In the genomic region with DNA sequence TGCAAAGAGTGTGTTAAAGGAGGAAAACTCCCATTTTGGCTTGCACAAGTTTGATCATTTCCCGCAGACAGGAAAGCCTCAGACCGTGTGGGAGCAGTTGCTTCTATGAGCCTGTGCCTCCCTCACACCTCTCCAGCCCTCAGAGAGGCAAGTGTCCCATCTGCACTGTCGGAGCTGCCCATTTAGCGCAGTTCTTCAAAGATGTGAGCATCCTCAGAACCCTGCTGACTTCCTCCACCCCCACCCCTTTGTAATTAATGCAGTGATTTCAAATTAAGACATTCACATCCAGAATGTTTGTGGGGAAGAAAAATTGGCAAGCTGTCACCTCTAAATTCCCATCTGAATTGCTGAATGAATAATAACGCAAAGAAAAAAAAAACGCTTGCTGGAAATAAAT, we compare ENCODE assay signal across 27 mouse cellular contexts. TPM values are rescaled to one million over a fixed set of nuclear protein-coding genes. Genes with fewer than 3 reads are reported as not detected.
DNase-seq lines count a peak whose midpoint lies in the region; ATAC-seq lines count a peak whose summit lies in the region.
"Had no signal": no experiment of that assay in that cellular context is flagged by ENCODE, and none has a peak within 500 bp of the region (broad histone marks: within the 10 kb centered on the region; RNA-seq: fewer than 3 reads in every experiment).

No protein-coding gene starts in this region.

- ATAC-seq in forebrain, embryonic 12.5 days (ENCODE audit: low FRiP score) = no peak
- no peak for ATAC-seq in forebrain, embryonic 11.5 days (replicated peaks; ENCODE audit: low FRiP score)
- ATAC-seq in forebrain, embryonic 14.5 days = peak; percentile 58; the same call in 1 of the 2 replicates
- ATAC-seq: intestine, embryonic 15.5 days; liver, embryonic 12.5 days had no signal

- H3K27ac ChIP-seq in forebrain, embryonic 12.5 days = 0 out of 2 replicates have a peak overlapping the region, but pooled peaks have one; percentile 42
- H3K27ac ChIP-seq in forebrain, embryonic 11.5 days (ENCODE audit: low read depth, low read length) = no peak overlapping the region
- peak overlapping the region; percentile 29; the same call in 1 of the 2 replicates for H3K27ac ChIP-seq in forebrain, embryonic 14.5 days (ENCODE audit: low read depth, low read length)
- H3K27ac ChIP-seq: heart, embryonic 13.5 days; intestine, embryonic 15.5 days; kidney, postnatal 0 days; liver, embryonic 12.5 days had no signal

- no peak overlapping the region for H3K4me2 ChIP-seq in forebrain, embryonic 12.5 days
- H3K4me2 ChIP-seq in forebrain, embryonic 11.5 days (ENCODE audit: low read depth, low read length, severe bottlenecking) = no peak overlapping the region
- H3K4me2 ChIP-seq in forebrain, embryonic 14.5 days (ENCODE audit: low read length) = no peak overlapping the region
- H3K4me2 ChIP-seq: heart, embryonic 13.5 days; intestine, embryonic 15.5 days; liver, embryonic 12.5 days; lung, embryonic 14.5 days; midbrain, embryonic 12.5 days had no signal

- H3K9ac ChIP-seq in forebrain, embryonic 12.5 days = no peak overlapping the region
- H3K9ac ChIP-seq in forebrain, embryonic 11.5 days (ENCODE audit: low read length) = no peak overlapping the region
- no peak overlapping the region for H3K9ac ChIP-seq in forebrain, embryonic 14.5 days (ENCODE audit: low read length)
- H3K9ac ChIP-seq: heart, embryonic 13.5 days; intestine, embryonic 15.5 days; liver, embryonic 12.5 days; lung, embryonic 14.5 days; midbrain, embryonic 12.5 days had no signal

- peaks cover 48% of the 10 kb centered on the region for H3K4me1 ChIP-seq in forebrain, embryonic 12.5 days
- peaks cover 13% of the 10 kb centered on the region for H3K4me1 ChIP-seq in forebrain, embryonic 11.5 days (replicated peaks; ENCODE audit: control insufficient read depth, insufficient read depth, low read length)
- H3K4me1 ChIP-seq in forebrain, embryonic 14.5 days (ENCODE audit: control insufficient read depth, insufficient read depth, low read length) = peaks cover 32% of the 10 kb centered on the region
- H3K4me1 ChIP-seq: intestine, embryonic 15.5 days; liver, embryonic 12.5 days had no signal

- WGBS in forebrain, embryonic 12.5 days = 51% methylated on average over 6 of the region's 6 CpGs
- WGBS in forebrain, embryonic 11.5 days = 60% methylated on average over 6 of the region's 6 CpGs
- WGBS in forebrain, embryonic 14.5 days = 36% methylated on average over 6 of the region's 6 CpGs

- no peaks in the 10 kb centered on the region for H3K36me3 ChIP-seq in forebrain, embryonic 12.5 days (replicated peaks)
- H3K36me3 ChIP-seq in forebrain, embryonic 11.5 days (ENCODE audit: control insufficient read depth, insufficient read depth, low read length) = no peaks in the 10 kb centered on the region
- H3K36me3 ChIP-seq in forebrain, embryonic 14.5 days (ENCODE audit: control insufficient read depth, insufficient read depth, low read length) = no peaks in the 10 kb centered on the region
- H3K36me3 ChIP-seq: heart, embryonic 13.5 days; intestine, embryonic 15.5 days; liver, embryonic 12.5 days; midbrain, embryonic 12.5 days had no signal

- H3K4me3 ChIP-seq in forebrain, embryonic 12.5 days (replicated peaks) = no peak overlapping the region
- no peak overlapping the region for H3K4me3 ChIP-seq in forebrain, embryonic 11.5 days (ENCODE audit: low read depth, low read length)
- no peak overlapping the region for H3K4me3 ChIP-seq in forebrain, embryonic 14.5 days (ENCODE audit: low read depth, low read length)
- H3K4me3 ChIP-seq: erythroblast, embryonic 14.5 days; heart, embryonic 13.5 days; intestine, embryonic 15.5 days; liver, embryonic 12.5 days; midbrain, embryonic 12.5 days had no signal

- no peak for DNase-seq in forebrain, embryonic 11.5 days (ENCODE audit: low spot score)
- peak; percentile 14 to 23 for DNase-seq in layer of hippocampus, adult 8-10 months (ENCODE audit: low spot score in 2 of 2)
- no peak for DNase-seq in layer of hippocampus, adult 9-10 months (ENCODE audit: low spot score)
- DNase-seq in forebrain, embryonic 14.5 days (ENCODE audit: low spot score) = peak; percentile 83
- peak; percentile 12 to 15 for DNase-seq in layer of hippocampus, postnatal 36 days
- no peak for DNase-seq in gastrocnemius, adult 18-20 months (ENCODE audit: low spot score)
- DNase-seq in embryo, embryonic 9.5 days (ENCODE audit: extremely low spot score) = no peak
- DNase-seq: adrenal gland, adult 8-10 months; cerebellum, adult 11-12 months; heart, postnatal 36 days; left cerebral cortex, postnatal 4 days; lung, embryonic 14.5 days; lung, postnatal 4 days had no signal

- no peaks in the 10 kb centered on the region for H3K27me3 ChIP-seq in forebrain, embryonic 12.5 days
- H3K27me3 ChIP-seq in forebrain, embryonic 11.5 days (ENCODE audit: control insufficient read depth, insufficient read depth, low read length) = no peaks in the 10 kb centered on the region
- no peaks in the 10 kb centered on the region for H3K27me3 ChIP-seq in forebrain, embryonic 14.5 days (replicated peaks; ENCODE audit: control insufficient read depth, insufficient read depth, low read length)
- H3K27me3 ChIP-seq: intestine, embryonic 15.5 days; liver, embryonic 12.5 days; midbrain, embryonic 12.5 days had no signal

- no peaks in the 10 kb centered on the region for H3K9me3 ChIP-seq in forebrain, embryonic 12.5 days
- no peaks in the 10 kb centered on the region for H3K9me3 ChIP-seq in forebrain, embryonic 11.5 days (ENCODE audit: control insufficient read depth, low read length)
- no peaks in the 10 kb centered on the region for H3K9me3 ChIP-seq in forebrain, embryonic 14.5 days (replicated peaks; ENCODE audit: control insufficient read depth, low read length)
- H3K9me3 ChIP-seq: heart, embryonic 13.5 days; intestine, embryonic 15.5 days; liver, embryonic 12.5 days; midbrain, embryonic 12.5 days had no signal

RNA-seq across cellular contexts. Expression of a gene that starts 12.8 kb away (rescaled TPM):
- polyA plus RNA-seq in forebrain, embryonic 12.5 days (2016; fragmentation: Nextera tagmentation; extraction: Ambion mirVana) = not detected in 2 replicates
- not detected in 2 replicates for polyA plus RNA-seq in forebrain, embryonic 11.5 days (2014; fragmentation: Nextera tagmentation; extraction: Ambion mirVana)
- not detected for total RNA-seq in layer of hippocampus, adult 8-10 months (2022)
- polyA plus RNA-seq in forebrain, embryonic 14.5 days (2014; fragmentation: Nextera tagmentation; extraction: Ambion mirVana) = not detected in 2 replicates
- total RNA-seq in layer of hippocampus, postnatal 36 days (2021) = not detected
- total RNA-seq in gastrocnemius, adult 18-20 months (2021) = not detected
- total RNA-seq: adrenal gland, adult 8-10 months; heart, postnatal 36 days; layer of hippocampus, postnatal 14 days; left cerebral cortex, postnatal 4 days; MEL had no signal
- polyA plus RNA-seq: embryonic facial prominence, embryonic 11.5 days; erythroblast, embryonic 14.5 days; gonadal fat pad, adult 2 months; heart, embryonic 13.5 days; intestine, embryonic 15.5 days; liver, embryonic 12.5 days; midbrain, embryonic 12.5 days; neural tube, embryonic 11.5 days; testis, adult 2 months; urinary bladder, adult 2 months had no signal

Comparison
In these comparisons a context has a peak if more than half of its experiments do, and no peak if none do; other contexts are left out.
1. DNase-seq: peak in layer of hippocampus, adult 8-10 months (2 of 2), forebrain, embryonic 14.5 days (single experiment) and layer of hippocampus, postnatal 36 days (2 of 2); none in forebrain, embryonic 11.5 days (single experiment), layer of hippocampus, adult 9-10 months (single experiment), gastrocnemius, adult 18-20 months (single experiment) and embryo, embryonic 9.5 days (single experiment).